Mouse (Mus musculus) bone marrow macrophage, adult 2 months (primary cell): ENCODE measurements around the gene Kcnj9.

Source experiments
- CTCF ChIP-seq: IDR thresholded peaks from 2 replicates; pipeline ENCODE4 v1.5.1; 2012; ENCODE audit warnings: low read depth, mild to moderate bottlenecking, low read length, moderate library complexity
- POLR2A ChIP-seq: IDR thresholded peaks from 2 replicates; pipeline ENCODE4 v1.6.1; 2012; ENCODE audit warnings: mild to moderate bottlenecking, low read depth, low read length, borderline replicate concordance

DNA sequence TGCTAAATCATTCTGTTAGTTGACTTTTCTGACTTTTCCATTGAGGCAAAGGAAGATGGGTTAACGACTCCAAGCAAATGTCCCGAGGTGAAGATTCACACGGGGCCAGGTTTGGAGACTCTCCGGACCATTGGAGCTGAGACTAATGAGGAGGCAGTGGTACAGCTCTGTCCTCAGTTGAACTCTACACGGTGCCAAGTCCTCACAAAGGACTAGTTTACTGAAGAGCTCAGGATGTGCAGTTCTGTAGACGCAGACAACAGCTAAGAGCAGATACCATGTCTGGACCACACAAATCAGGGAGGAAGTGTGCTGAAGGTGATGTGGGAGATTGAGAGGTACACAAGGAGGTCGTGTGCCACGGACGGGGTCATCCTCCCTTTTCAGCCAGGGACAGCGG, 29.2 kb upstream of the Kcnj9 start:
- no peak for TF ChIP-seq CTCF
- TF ChIP-seq POLR2A = no peak
